Mouse (Mus musculus) liver, embryonic 13.5 days (tissue): ENCODE results near the gene Olfr1089. TPM values are rescaled to one million over a fixed set of nuclear protein-coding genes. Genes with fewer than 3 reads are reported as not detected.

Source experiments
- ATAC-seq: fragments of 200-750 bp; cut with Nextera tagmentation; 2 replicates; pipeline ENCODE4 v1.8.0; 2017; ENCODE audit warnings: low read depth, mild to moderate bottlenecking, moderate number of reproducible peaks, moderate library complexity
- DNase-seq: peaks from one replicate; pipeline ENCODE4 v3.0.0; 2022
- H3K27ac ChIP-seq: fragments of 300-500 bp; sonication (generic); 2 replicates; pipeline ENCODE4 v1.5.1; 2015; ENCODE audit warnings: moderate library complexity, mild to moderate bottlenecking, inconsistent platforms
- H3K27me3 ChIP-seq: fragments of 300-500 bp; sonication (generic); 2 replicates; pipeline ENCODE4 v1.6.1; 2015; ENCODE audit warnings: mild to moderate bottlenecking, inconsistent platforms
- H3K36me3 ChIP-seq: fragments of 300-500 bp; sonication (generic); 2 replicates; pipeline ENCODE4 v1.6.1; 2015; ENCODE audit warnings: mild to moderate bottlenecking, inconsistent platforms
- H3K4me1 ChIP-seq: fragments of 300-500 bp; sonication (generic); replicated peaks from 2 replicates; pipeline ENCODE4 v1.6.1; 2015; ENCODE audit warnings: inconsistent platforms
- H3K4me2 ChIP-seq: fragments of 300-500 bp; sonication (generic); 2 replicates; pipeline ENCODE4 v1.6.1; 2015; ENCODE audit warnings: inconsistent platforms, mild to moderate bottlenecking, moderate library complexity
- H3K4me3 ChIP-seq: fragments of 300-500 bp; sonication (generic); replicated peaks from 2 replicates; pipeline ENCODE4 v1.5.1; 2015; ENCODE audit warnings: mild to moderate bottlenecking, inconsistent platforms
- H3K9ac ChIP-seq: fragments of 300-500 bp; sonication (generic); 2 replicates; pipeline ENCODE4 v1.6.1; 2015; ENCODE audit warnings: mild to moderate bottlenecking, inconsistent platforms
- H3K9me3 ChIP-seq: fragments of 300-500 bp; sonication (generic); replicated peaks from 2 replicates; pipeline ENCODE4 v1.6.1; 2016; ENCODE audit warnings: inconsistent platforms
- WGBS: fragments of 180-500 bp; shearing (Covaris S2); methylation state at CpG from one replicate; pipeline ENCODE4 v1.1.7; 2015; ENCODE audit not compliant: insufficient replicate concordance; 5-methylcytosine and 5-hydroxymethylcytosine counted together
- polyA plus RNA-seq: library from polyadenylated mRNA; unstranded; fragments of >200 nt; fragmentation: Nextera tagmentation; extraction: Ambion mirVana; gene quantifications from 2 replicates; pipeline ENCODE4 v1.2.1, GENCODE M21; 2015

Olfr1089 gene
- not detected in 2 replicates for polyA plus RNA-seq

DNA sequence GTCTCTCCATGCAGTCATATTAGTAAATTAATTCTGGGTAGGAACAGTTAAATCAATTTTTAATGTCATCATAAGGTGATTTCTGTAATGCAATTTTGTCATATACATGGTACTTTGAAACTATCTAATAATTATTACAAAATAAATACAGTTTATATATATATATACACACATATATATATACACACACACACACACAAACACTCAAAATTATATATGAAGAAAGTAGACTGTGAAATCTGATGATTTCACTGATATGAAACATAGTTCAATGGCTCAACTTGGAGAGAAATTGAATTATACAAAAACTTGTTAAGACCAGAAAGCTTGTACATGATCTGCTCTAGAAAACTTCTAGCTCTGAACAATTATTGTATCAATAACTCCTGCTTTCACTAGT is at the start of gene Olfr1089:
Olfr1089 (minus strand) TSS at position 101 of the 400 bp plus-strand sequence.
- Histone ChIP-seq H3K4me2 (no peak within 1 kb of the TSS), H3K27ac (no peak within 1 kb of the TSS)
- no peak for ATAC-seq

DNA sequence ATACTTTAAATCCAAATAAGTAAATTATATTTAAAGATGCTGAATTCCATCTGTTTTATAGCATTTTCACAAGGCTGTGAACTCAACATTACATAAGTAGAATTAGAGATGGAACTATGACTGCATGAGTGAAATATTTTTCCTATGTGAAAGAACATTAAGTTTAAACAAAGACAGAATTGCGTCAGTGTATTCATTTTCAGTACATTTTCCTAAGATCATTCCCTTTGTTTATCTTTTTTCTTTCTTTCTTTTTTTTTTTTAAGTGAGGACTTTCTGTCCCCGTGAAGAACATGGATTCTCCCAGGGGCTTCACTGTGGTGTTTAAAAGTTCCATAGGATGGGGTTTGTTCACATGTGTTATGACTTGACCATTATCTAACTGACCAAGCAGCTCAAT is 48.7 kb upstream of the Olfr1089 start, which contains the start of gene Olfr1093:
Olfr1093 (plus strand) TSS at position 301 of the 400 bp plus-strand sequence.
- H3K27ac ChIP-seq, result no peak within 1 kb of the TSS
- ATAC-seq, result no peak
- H3K27me3 ChIP-seq, result no peaks in the 10 kb centered on the region
- H3K36me3 ChIP-seq, result no peaks in the 10 kb centered on the region
- H3K4me1 ChIP-seq, result no peaks in the 10 kb centered on the region
- WGBS, result 51% methylated on average over 2 of the region's 2 CpGs
- no peak within 1 kb of the TSS for H3K4me3 ChIP-seq
- H3K4me2 ChIP-seq, result no peak within 1 kb of the TSS
- H3K9ac ChIP-seq, result no peak within 1 kb of the TSS
- no peaks in the 10 kb centered on the region for H3K9me3 ChIP-seq
- no peak for DNase-seq

More for the DNA sequence above, at the start of gene Olfr1089:
- Histone ChIP-seq H3K4me3 (no peak within 1 kb of the TSS), H3K36me3 (no peaks in the 10 kb centered on the region), H3K9me3 (no peaks in the 10 kb centered on the region), H3K27me3 (no peaks in the 10 kb centered on the region), H3K9ac (no peak within 1 kb of the TSS), H3K4me1 (no peaks in the 10 kb centered on the region)
- DNase-seq, result no peak

DNA sequence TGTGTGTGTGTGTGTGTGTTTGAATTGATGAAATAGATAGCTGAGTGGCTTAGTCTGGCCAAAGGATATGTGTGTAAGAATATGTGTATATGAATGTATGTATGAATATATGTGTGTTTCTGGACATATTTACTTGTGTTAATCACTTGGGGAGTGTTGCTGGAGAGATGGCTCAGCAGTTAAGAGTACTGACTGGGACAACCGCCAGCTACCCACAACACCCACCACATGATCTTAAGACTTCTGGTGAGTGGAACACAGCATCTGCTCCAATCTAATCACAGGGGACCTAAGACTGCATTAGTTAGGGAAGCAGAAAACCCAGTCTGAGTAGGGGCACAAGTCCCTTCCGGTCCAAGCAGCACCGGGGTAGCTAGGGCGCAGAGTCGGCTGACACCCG is 27.5 kb upstream of the Olfr1089 start:
- no peaks in the 10 kb centered on the region for H3K36me3 ChIP-seq
- ATAC-seq (no peak), DNase-seq (no peak)
- no peak overlapping the region for H3K27ac ChIP-seq
- WGBS, result 85% methylated on average over 6 of the region's 6 CpGs
- no peak overlapping the region for H3K4me2 ChIP-seq
- no peaks in the 10 kb centered on the region for H3K27me3 ChIP-seq
- H3K4me1 ChIP-seq, result no peaks in the 10 kb centered on the region
- no peak overlapping the region for H3K4me3 ChIP-seq
- no peaks in the 10 kb centered on the region for H3K9me3 ChIP-seq
- H3K9ac ChIP-seq, result no peak overlapping the region

DNA sequence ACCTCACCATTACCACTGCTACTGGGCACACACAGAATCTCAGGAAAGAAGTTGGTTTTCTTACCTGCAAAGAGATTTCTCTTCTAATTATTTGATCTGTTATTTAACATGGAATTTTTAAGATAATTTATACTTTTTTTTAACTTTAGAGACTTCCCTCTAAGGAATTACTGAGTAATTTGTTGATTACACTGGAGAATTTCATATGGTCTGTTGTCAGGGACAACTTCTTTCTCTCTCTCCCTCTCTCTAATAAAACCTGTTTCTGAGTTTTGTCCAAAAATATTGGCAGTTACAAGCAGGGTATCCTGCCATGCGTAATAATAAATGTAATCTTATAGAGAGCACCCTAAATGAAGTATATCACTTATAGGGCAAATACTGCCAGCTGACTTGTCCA is 25.4 kb upstream of the Olfr1089 start, which contains the start of gene Olfr1090:
Olfr1090 (minus strand) TSS at position 101 of the 400 bp plus-strand sequence.
- no peak for ATAC-seq
- Histone ChIP-seq H3K9me3 (no peaks in the 10 kb centered on the region), H3K27me3 (no peaks in the 10 kb centered on the region), H3K36me3 (no peaks in the 10 kb centered on the region), H3K4me3 (no peak within 1 kb of the TSS), H3K27ac (no peak within 1 kb of the TSS), H3K9ac (no peak within 1 kb of the TSS), H3K4me1 (no peaks in the 10 kb centered on the region), H3K4me2 (no peak within 1 kb of the TSS)
- DNase-seq, result no peak
- 59% methylated on average over 1 of the region's 1 CpGs for WGBS

DNA sequence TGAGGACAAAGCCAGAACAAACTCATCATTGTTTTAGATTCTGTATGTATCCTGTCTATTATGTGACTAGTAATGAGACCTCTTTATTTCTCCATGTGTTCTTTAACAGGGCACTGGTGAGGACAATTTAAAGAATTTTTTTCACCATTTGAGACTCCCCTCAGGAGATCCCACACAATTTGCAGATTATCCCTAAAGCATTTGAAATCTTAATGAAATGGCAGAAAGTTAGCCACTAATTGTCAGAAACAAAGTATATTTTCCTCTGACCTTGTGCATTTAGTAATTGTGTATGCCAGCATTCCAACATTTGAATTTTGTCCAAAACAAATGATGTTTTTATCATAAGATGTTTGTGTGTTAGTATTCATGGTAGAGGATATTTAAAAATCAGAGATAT is 35.2 kb downstream of the Olfr1089 start, which contains the start of gene Olfr1087:
Olfr1087 (minus strand) TSS at position 101 of the 400 bp plus-strand sequence.
- Histone ChIP-seq H3K9me3 (no peaks in the 10 kb centered on the region), H3K4me3 (no peak within 1 kb of the TSS), H3K4me2 (no peak within 1 kb of the TSS), H3K9ac (no peak within 1 kb of the TSS), H3K27me3 (no peaks in the 10 kb centered on the region), H3K4me1 (no peaks in the 10 kb centered on the region), H3K27ac (no peak within 1 kb of the TSS), H3K36me3 (no peaks in the 10 kb centered on the region)
- DNase-seq, result no peak
- ATAC-seq, result no peak

Other genes with a start within 250 kb of the Olfr1089 start
- gene Olfr228, start 246.3 kb downstream of the Olfr1089 start, polyA plus RNA-seq, result not detected in 2 replicates
- not detected in 2 replicates for gene Olfr1076, start 225.2 kb downstream of the Olfr1089 start, polyA plus RNA-seq
- not detected in 2 replicates for gene Olfr1079, start 191.2 kb downstream of the Olfr1089 start, polyA plus RNA-seq
- gene Olfr1080, start 175.5 kb downstream of the Olfr1089 start, polyA plus RNA-seq, result not detected in 2 replicates
- gene Olfr1082, start 134.7 kb downstream of the Olfr1089 start, polyA plus RNA-seq, result not detected in 2 replicates
- not detected in 2 replicates for gene Olfr1084, start 94.0 kb downstream of the Olfr1089 start, polyA plus RNA-seq
- gene Olfr1085, start 71.7 kb downstream of the Olfr1089 start, polyA plus RNA-seq, result not detected in 2 replicates
- not detected in 2 replicates for gene Olfr1086, start 53.6 kb downstream of the Olfr1089 start, polyA plus RNA-seq
- not detected in 2 replicates for gene Olfr1087, start 35.3 kb downstream of the Olfr1089 start, polyA plus RNA-seq
- gene Olfr1090, start 25.3 kb upstream of the Olfr1089 start, polyA plus RNA-seq, result not detected in 2 replicates
- not detected in 2 replicates for gene Olfr1093, start 48.8 kb upstream of the Olfr1089 start, polyA plus RNA-seq
- not detected in 2 replicates for gene Olfr141, start 76.3 kb upstream of the Olfr1089 start, polyA plus RNA-seq
- gene Olfr1094, start 91.0 kb upstream of the Olfr1089 start, polyA plus RNA-seq, result not detected in 2 replicates
- not detected in 2 replicates for gene Olfr1095, start 118.0 kb upstream of the Olfr1089 start, polyA plus RNA-seq
- gene Gm13723, start 141.1 kb upstream of the Olfr1089 start, polyA plus RNA-seq, result not detected in 2 replicates
- gene Olfr1097, start 158.5 kb upstream of the Olfr1089 start, polyA plus RNA-seq, result not detected in 2 replicates
- gene Olfr1098, start 190.8 kb upstream of the Olfr1089 start, polyA plus RNA-seq, result not detected in 2 replicates
- gene Olfr1099, start 227.0 kb upstream of the Olfr1089 start, polyA plus RNA-seq, result not detected in 2 replicates
- gene Olfr1100, start 246.3 kb upstream of the Olfr1089 start, polyA plus RNA-seq, result not detected in 2 replicates